Mouse (Mus musculus) layer of hippocampus, postnatal 25 days (tissue): ENCODE measurements around the gene Rad21l. TPM values are rescaled to one million over a fixed set of nuclear protein-coding genes. Genes with fewer than 3 reads are reported as not detected.
"Not testable (repeated sequence)": the region's sequence is repeated elsewhere in the genome, so short reads cannot be mapped to it uniquely, and the experiment has no call there.

Source experiments
- DNase-seq, 2 experiments: peaks; one replicate each; pipeline ENCODE4 v3.0.0; 2022; ENCODE audit warnings: mixed read lengths in 2 of 2, low spot score in 1 of 2; ENCODE audit errors: extremely low spot score in 1 of 2
- total RNA-seq, 2 experiments: library from RNA; stranded (reverse); gene quantifications; 2 replicates each; pipeline ENCODE4 v1.2.3; 2021

Gene Rad21l
- total RNA-seq, 2 experiments from 2014 or later: 0.89 to 1.2 TPM

- no peak for DNase-seq
These were observed 36.8 kb downstream of the Rad21l start for GRCm38 (mm10) chr2:151631406-151632158.

DNA sequence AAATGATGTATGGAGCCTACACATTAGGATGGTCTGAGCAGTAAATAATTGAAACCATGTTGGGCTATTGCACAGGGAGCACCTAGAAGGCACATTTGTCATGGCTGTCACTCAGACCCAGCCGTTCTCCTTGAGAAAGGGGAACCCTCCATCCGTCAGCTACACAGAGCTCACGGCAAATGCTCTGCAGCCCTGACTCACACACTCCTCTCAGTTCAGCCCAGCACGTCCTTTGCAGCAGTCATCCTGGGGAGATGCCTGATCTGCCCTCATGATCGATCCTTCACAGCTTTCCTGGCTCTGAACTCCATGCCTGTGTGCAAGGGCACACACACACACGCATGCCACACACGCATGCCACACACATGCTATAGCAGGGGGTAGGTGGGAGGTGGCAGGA is 39.0 kb downstream of the Rad21l start:
- DNase-seq: no peak

DNA sequence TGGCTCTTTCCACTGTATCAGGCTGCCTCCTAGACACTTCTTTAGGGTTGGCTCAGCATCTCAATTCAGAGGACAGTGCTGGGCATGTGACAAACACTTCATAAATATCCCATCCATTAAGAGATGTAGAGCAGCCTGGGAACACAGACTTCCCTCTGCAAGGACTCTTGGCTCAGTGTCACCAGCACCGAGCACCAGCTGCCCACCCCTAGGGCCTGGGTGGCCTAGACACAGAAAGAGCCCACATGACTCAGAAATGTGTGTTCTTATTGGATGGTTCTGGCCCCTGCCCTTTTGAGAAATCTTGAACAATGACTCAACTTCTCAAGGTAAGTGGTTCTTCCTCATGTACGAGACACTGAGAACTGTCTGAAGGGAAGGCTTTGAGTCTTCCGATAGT is 40.3 kb downstream of the Rad21l start:
- DNase-seq: no peak

- no peak for DNase-seq
These were observed 42.0 kb downstream of the Rad21l start for GRCm38 (mm10) chr2:151626296-151626695.

- peak in 1 of 2 experiments; percentile 2 for DNase-seq
These were observed 44.6 kb downstream of the Rad21l start for GRCm38 (mm10) chr2:151623776-151624175.

GRCm38 (mm10) chr2:151616551-151617329 is 51.6 kb downstream of the Rad21l start:
- DNase-seq: peak in 1 of 2 experiments; percentile 50

DNA sequence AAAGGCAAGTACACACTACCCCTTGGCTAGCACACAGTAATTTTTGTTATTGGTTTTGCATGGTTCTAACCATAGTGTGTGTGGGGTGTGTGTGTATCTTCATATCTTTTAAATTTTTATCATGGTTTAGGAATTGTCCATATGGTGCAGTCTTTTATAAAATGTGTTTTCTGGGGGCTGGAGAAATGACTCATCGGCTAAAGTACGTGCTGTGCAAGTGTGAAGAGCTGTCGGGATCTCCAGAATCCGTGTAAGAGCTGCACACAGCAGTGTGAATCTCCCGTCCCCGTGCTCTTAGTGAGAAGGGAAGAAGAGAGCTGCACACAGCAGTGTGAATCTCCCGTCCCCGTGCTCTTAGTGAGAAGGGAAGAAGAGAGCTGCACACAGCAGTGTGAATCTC is 52.6 kb downstream of the Rad21l start:
- not testable (repeated sequence) for DNase-seq

DNA sequence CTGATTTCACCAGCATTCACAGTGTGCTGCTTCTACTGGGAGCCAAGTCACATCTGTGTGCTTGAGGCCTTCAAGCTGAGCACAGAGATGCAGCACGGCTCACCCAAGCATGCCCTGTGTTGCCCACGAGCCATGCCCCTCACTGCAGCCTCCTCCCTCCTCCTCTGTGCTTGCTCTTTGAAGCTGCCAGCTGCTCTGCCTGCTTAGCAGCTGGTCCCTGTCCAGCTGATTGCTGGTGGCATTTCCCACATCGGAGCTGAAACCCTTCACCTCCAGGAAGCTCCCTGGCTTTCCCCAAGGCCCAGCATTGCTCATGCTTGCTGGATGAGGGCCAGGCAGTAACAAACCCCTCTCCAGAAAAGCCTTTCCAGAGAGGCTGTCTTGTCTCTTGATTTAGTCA is 58.4 kb downstream of the Rad21l start:
- no peak for DNase-seq

DNA sequence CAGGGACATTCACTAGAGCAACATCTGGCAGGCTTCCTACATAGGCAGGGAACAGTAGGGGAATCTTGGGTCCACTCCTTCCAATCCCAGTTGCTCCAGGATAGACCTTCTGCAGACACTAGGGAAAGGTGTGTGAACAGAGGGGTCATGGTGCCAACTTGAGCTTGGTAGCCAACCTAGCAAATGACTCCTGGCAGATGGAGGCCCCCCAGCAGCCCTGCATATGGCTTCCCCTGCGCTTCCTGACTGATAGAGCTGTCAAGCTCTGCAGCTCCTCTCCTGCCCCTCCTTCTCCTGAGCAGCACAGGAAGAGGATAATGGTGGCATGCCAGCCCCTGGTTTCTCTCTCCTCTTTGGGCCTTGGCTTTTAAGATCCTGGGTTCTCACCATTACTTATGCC is 59.9 kb downstream of the Rad21l start:
- DNase-seq: no peak

GRCm38 (mm10) chr2:151605437-151605987 is 62.8 kb downstream of the Rad21l start:
- peak; percentile 47 to 56 for DNase-seq

GRCm38 (mm10) chr2:151603630-151604029 is 64.7 kb downstream of the Rad21l start:
- peak in 1 of 2 experiments; percentile 37 for DNase-seq

- no peak for DNase-seq
These were observed 66.2 kb downstream of the Rad21l start for GRCm38 (mm10) chr2:151602106-151602505.

DNA sequence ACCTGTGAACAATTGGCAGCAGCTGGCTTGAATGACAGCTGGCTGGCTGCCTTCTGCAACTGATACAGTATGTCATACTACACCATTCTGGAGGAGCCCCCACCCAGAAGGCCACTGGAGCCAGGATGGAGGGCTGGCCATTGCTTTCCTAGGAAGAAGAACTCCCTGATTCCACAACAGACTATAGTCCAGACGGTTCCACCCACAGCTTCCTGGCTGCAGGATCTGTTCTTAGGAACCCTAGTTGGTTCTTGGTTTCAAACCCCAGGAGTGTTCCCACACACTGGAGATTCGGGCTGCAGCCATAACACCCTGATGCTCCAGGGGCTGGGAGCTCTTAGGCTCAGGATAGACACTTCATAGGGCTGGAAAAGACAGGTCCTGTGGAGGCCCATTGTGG is 70.3 kb downstream of the Rad21l start:
- DNase-seq: no peak

Other genes starting within 250 kb of the Rad21l start
- gene 4921509C19Rik, start 192.4 kb downstream of the Rad21l start, total RNA-seq: not detected
- gene Nsfl1c, start 174.4 kb downstream of the Rad21l start, total RNA-seq: 100 to 1,000 TPM; 136 to 139 TPM
- 100 to 1,000 TPM; 877 to 984 TPM for gene Fkbp1a, start 126.0 kb downstream of the Rad21l start, total RNA-seq
- 1 to 10 TPM; 1.5 TPM for gene Sdcbp2, start 95.9 kb downstream of the Rad21l start, total RNA-seq
- gene Snph, start 35.9 kb downstream of the Rad21l start, total RNA-seq: 100 to 1,000 TPM; 380 to 402 TPM
- gene Tmem74b, start 33.5 kb upstream of the Rad21l start, total RNA-seq: 1 to 10 TPM; 4.6 to 4.7 TPM
- 10 to 100 TPM; 33.3 to 34.0 TPM for gene Psmf1, start 75.7 kb upstream of the Rad21l start, total RNA-seq
- gene Rspo4, start 174.4 kb upstream of the Rad21l start, total RNA-seq: not detected
- under 1 TPM; 0.30 to 0.96 TPM for gene Angpt4, start 242.7 kb upstream of the Rad21l start, total RNA-seq